Mouse (Mus musculus): ENCODE measurements around the gene Palm.
A peak's percentile ranks its signal among the peaks of the same experiment; 100 is the strongest.
"Not testable (repeated sequence)": the region's sequence is repeated elsewhere in the genome, so short reads cannot be mapped to it uniquely, and the experiment has no call there.

Gene Palm

GRCm38 (mm10) chr10:79793051-79793737 is at the start of gene Palm:
Palm (plus strand) TSS chr10:79793572.
- peak; percentile 77 for DNase-seq (ENCODE audit: low spot score)

GRCm38 (mm10) chr10:79743650-79744365 is 49.6 kb upstream of the Palm start:
- no peak for DNase-seq (ENCODE audit: low spot score)

GRCm38 (mm10) chr10:79745411-79745810 is 48.0 kb upstream of the Palm start:
- no peak for DNase-seq (ENCODE audit: low spot score)

GRCm38 (mm10) chr10:79745898-79746773 is 47.2 kb upstream of the Palm start, which contains the start of gene Polrmt:
Polrmt (minus strand) TSS chr10:79746581.
- peak; percentile 87 for DNase-seq (ENCODE audit: low spot score)

GRCm38 (mm10) chr10:79746774-79747151 is 46.6 kb upstream of the Palm start:
- no peak for DNase-seq (ENCODE audit: low spot score)

- DNase-seq (ENCODE audit: low spot score): no peak
These were observed 44.9 kb upstream of the Palm start for GRCm38 (mm10) chr10:79748496-79748895.

- peak; percentile 37 for DNase-seq (ENCODE audit: low spot score)
These were observed 38.4 kb upstream of the Palm start, which contains the start of gene Fgf22 for GRCm38 (mm10) chr10:79754856-79755516. Fgf22 (plus strand) TSS chr10:79755076.

GRCm38 (mm10) chr10:79755854-79756253 is 37.5 kb upstream of the Palm start:
- no peak for DNase-seq (ENCODE audit: low spot score)

- DNase-seq (ENCODE audit: low spot score): no peak
These were observed 36.7 kb upstream of the Palm start for GRCm38 (mm10) chr10:79756660-79757059.

- DNase-seq (ENCODE audit: low spot score): not testable (repeated sequence)
These were observed 33.7 kb upstream of the Palm start for GRCm38 (mm10) chr10:79759675-79760074.

- DNase-seq (ENCODE audit: low spot score): no peak
These were observed 32.7 kb upstream of the Palm start for GRCm38 (mm10) chr10:79760603-79761143.

GRCm38 (mm10) chr10:79762875-79763274 is 30.5 kb upstream of the Palm start:
- DNase-seq (ENCODE audit: low spot score): no peak

- DNase-seq (ENCODE audit: low spot score): no peak
These were observed 29.1 kb upstream of the Palm start for GRCm38 (mm10) chr10:79764234-79764633.

GRCm38 (mm10) chr10:79765228-79765745 is 28.1 kb upstream of the Palm start:
- DNase-seq (ENCODE audit: low spot score): no peak

GRCm38 (mm10) chr10:79766001-79766507 is 27.3 kb upstream of the Palm start:
- no peak for DNase-seq (ENCODE audit: low spot score)

- peak; percentile 99 for DNase-seq (ENCODE audit: low spot score)
These were observed 26.7 kb upstream of the Palm start, which contains the start of gene Rnf126 for GRCm38 (mm10) chr10:79766508-79767325. Rnf126 (minus strand) TSS chr10:79766952.

GRCm38 (mm10) chr10:79767372-79768244 is 25.8 kb upstream of the Palm start:
- DNase-seq (ENCODE audit: low spot score): peak; percentile 88

GRCm38 (mm10) chr10:79768400-79768799 is 25.0 kb upstream of the Palm start:
- peak; percentile 70 for DNase-seq (ENCODE audit: low spot score)

GRCm38 (mm10) chr10:79769329-79769728 is 24.0 kb upstream of the Palm start:
- no peak for DNase-seq (ENCODE audit: low spot score)
